In genomic region chr2:72976036-72976435, GRCm38 (mm10) we compare ENCODE assay signal across 18 mouse cellular contexts. TPM values are rescaled to one million over a fixed set of nuclear protein-coding genes. Genes with fewer than 3 reads are reported as not detected.
DNase-seq lines count a peak whose midpoint lies in the region; ATAC-seq and TF ChIP-seq lines count a peak whose summit lies in the region.
"Had no signal": no experiment of that assay in that cellular context is flagged by ENCODE, and none has a peak within 500 bp of the region (broad histone marks: within the 10 kb centered on the region; RNA-seq: fewer than 3 reads in every experiment).

No protein-coding gene starts in this region.

- H3K4me1 ChIP-seq in forebrain, embryonic 12.5 days = peaks cover 23% of the 10 kb centered on the region
- peaks cover 27% of the 10 kb centered on the region for H3K4me1 ChIP-seq in forebrain, embryonic 10.5 days
- H3K4me1 ChIP-seq in kidney, embryonic 16.5 days (ENCODE audit: insufficient read depth, low read length) = peaks cover 16% of the 10 kb centered on the region
- H3K4me1 ChIP-seq in neural tube, embryonic 12.5 days = peaks cover 17% of the 10 kb centered on the region
- H3K4me1 ChIP-seq in liver, postnatal 0 days (ENCODE audit: insufficient read depth) = peaks cover 17% of the 10 kb centered on the region

- no peaks in the 10 kb centered on the region for H3K9me3 ChIP-seq in forebrain, embryonic 12.5 days
- H3K9me3 ChIP-seq in forebrain, embryonic 10.5 days = no peaks in the 10 kb centered on the region
- no peaks in the 10 kb centered on the region for H3K9me3 ChIP-seq in kidney, embryonic 16.5 days (ENCODE audit: low read length)
- H3K9me3 ChIP-seq in neural tube, embryonic 12.5 days = no peaks in the 10 kb centered on the region
- H3K9me3 ChIP-seq in liver, postnatal 0 days (ENCODE audit: low read length) = no peaks in the 10 kb centered on the region
- H3K9me3 ChIP-seq: limb, embryonic 15.5 days had no signal

- H3K27me3 ChIP-seq in forebrain, embryonic 12.5 days = no peaks in the 10 kb centered on the region
- H3K27me3 ChIP-seq in forebrain, embryonic 10.5 days (ENCODE audit: poor library complexity, severe bottlenecking) = no peaks in the 10 kb centered on the region
- no peaks in the 10 kb centered on the region for H3K27me3 ChIP-seq in kidney, embryonic 16.5 days (ENCODE audit: insufficient read depth, low read length)
- no peaks in the 10 kb centered on the region for H3K27me3 ChIP-seq in neural tube, embryonic 12.5 days (replicated peaks)
- H3K27me3 ChIP-seq in liver, postnatal 0 days (ENCODE audit: insufficient read depth, low read length) = no peaks in the 10 kb centered on the region
- H3K27me3 ChIP-seq: limb, embryonic 15.5 days had no signal

- no peak overlapping the region for H3K27ac ChIP-seq in forebrain, embryonic 12.5 days
- no peak overlapping the region for H3K27ac ChIP-seq in forebrain, embryonic 10.5 days
- H3K27ac ChIP-seq in kidney, embryonic 16.5 days (ENCODE audit: low read length) = no peak overlapping the region
- H3K27ac ChIP-seq in neural tube, embryonic 12.5 days = no peak overlapping the region
- no peak overlapping the region for H3K27ac ChIP-seq in liver, postnatal 0 days (ENCODE audit: low read depth)
- H3K27ac ChIP-seq: limb, embryonic 15.5 days had no signal

- ATAC-seq in forebrain, embryonic 12.5 days (ENCODE audit: low FRiP score) = no peak
- no peak for ATAC-seq in kidney, embryonic 16.5 days (ENCODE audit: low FRiP score, low TSS enrichment)
- ATAC-seq in neural tube, embryonic 12.5 days (ENCODE audit: low FRiP score, low read depth) = no peak
- no peak for ATAC-seq in liver, postnatal 0 days

- H3K4me2 ChIP-seq in forebrain, embryonic 12.5 days = peak overlapping the region; percentile 29; the same call in 1 of the 2 replicates
- peak overlapping the region; percentile 21; the same call in 1 of the 2 replicates for H3K4me2 ChIP-seq in kidney, embryonic 16.5 days (replicated peaks; ENCODE audit: low read depth, low read length)
- peak overlapping the region; percentile 30 for H3K4me2 ChIP-seq in neural tube, embryonic 12.5 days (replicated peaks)
- H3K4me2 ChIP-seq in liver, postnatal 0 days (ENCODE audit: low read depth, low read length) = peak overlapping the region; percentile 74

- no peak overlapping the region for H3K9ac ChIP-seq in forebrain, embryonic 12.5 days
- no peak overlapping the region for H3K9ac ChIP-seq in kidney, embryonic 16.5 days (replicated peaks; ENCODE audit: low read length)
- H3K9ac ChIP-seq in neural tube, embryonic 12.5 days = no peak overlapping the region
- no peak overlapping the region for H3K9ac ChIP-seq in liver, postnatal 0 days (replicated peaks)
- H3K9ac ChIP-seq: limb, embryonic 15.5 days had no signal

- no peak for TF ChIP-seq EP300 in liver, postnatal 0 days (IDR thresholded peaks at IDR 0.05; ENCODE audit: low read depth)

- no peak for TF ChIP-seq CTCF in liver, postnatal 0 days (IDR thresholded peaks at IDR 0.05; ENCODE audit: low read depth)

- no peak for DNase-seq in forebrain, embryonic 10.5 days (ENCODE audit: extremely low spot score, low spot score)
- no peak for DNase-seq in kidney, postnatal 4 days
- no peak for DNase-seq in neural tube, embryonic 10.5 days (ENCODE audit: extremely low spot score, low spot score)
- no peak for DNase-seq in liver, postnatal 0 days
- DNase-seq in urinary bladder, postnatal 36 days (ENCODE audit: low spot score in 2 of 2) = no peak
- DNase-seq: adrenal gland, postnatal 10 days; cerebellum, adult 18-20 months; gastrocnemius, postnatal 25 days; layer of hippocampus, adult 9-11 months; right cerebral cortex, postnatal 14 days had no signal

- no peak overlapping the region for H3K4me3 ChIP-seq in forebrain, embryonic 12.5 days (replicated peaks)
- H3K4me3 ChIP-seq in forebrain, embryonic 10.5 days = no peak overlapping the region
- H3K4me3 ChIP-seq in kidney, embryonic 16.5 days (ENCODE audit: low read length) = no peak overlapping the region
- no peak overlapping the region for H3K4me3 ChIP-seq in neural tube, embryonic 12.5 days
- 0 out of 2 replicates have a peak overlapping the region, but pooled peaks have one; percentile 1 for H3K4me3 ChIP-seq in liver, postnatal 0 days (ENCODE audit: low read depth, low read length)
- H3K4me3 ChIP-seq: limb, embryonic 15.5 days had no signal

- peaks cover 3% of the 10 kb centered on the region for H3K36me3 ChIP-seq in forebrain, embryonic 12.5 days (replicated peaks)
- H3K36me3 ChIP-seq in forebrain, embryonic 10.5 days (replicated peaks) = peaks cover 40% of the 10 kb centered on the region
- H3K36me3 ChIP-seq in kidney, embryonic 16.5 days (ENCODE audit: insufficient read depth, low read length) = peaks cover 3% of the 10 kb centered on the region
- peaks cover 3% of the 10 kb centered on the region for H3K36me3 ChIP-seq in neural tube, embryonic 12.5 days
- peaks cover 24% of the 10 kb centered on the region for H3K36me3 ChIP-seq in liver, postnatal 0 days (replicated peaks; ENCODE audit: insufficient read depth, low read length)

RNA-seq across cellular contexts. Expression of gene Sp3, which starts 4.2 kb away (rescaled TPM):
- polyA plus RNA-seq in forebrain, embryonic 12.5 days (2016; fragmentation: Nextera tagmentation; extraction: Ambion mirVana) = 77.9 and 81.8 TPM in 2 replicates
- 46.4 and 47.5 TPM in 2 replicates for polyA plus RNA-seq in forebrain, embryonic 10.5 days (2016; fragmentation: Nextera tagmentation; extraction: Ambion mirVana)
- polyA plus RNA-seq in kidney, embryonic 16.5 days (2015; fragmentation: Nextera tagmentation; extraction: Ambion mirVana) = 44.6 and 47.3 TPM in 2 replicates
- 56.9 and 58.5 TPM in 2 replicates for polyA plus RNA-seq in neural tube, embryonic 12.5 days (2016; fragmentation: Nextera tagmentation; extraction: Ambion mirVana)
- 20.5 and 21.8 TPM in 2 replicates for polyA plus RNA-seq in liver, postnatal 0 days (2015; fragmentation: Nextera tagmentation; extraction: Ambion mirVana)

RNA-seq across cellular contexts. Expression of gene Gm11084, which starts 10.5 kb away (rescaled TPM):
- not detected in 2 replicates for polyA plus RNA-seq in forebrain, embryonic 12.5 days (2016; fragmentation: Nextera tagmentation; extraction: Ambion mirVana)
- not detected in 2 replicates for polyA plus RNA-seq in forebrain, embryonic 10.5 days (2016; fragmentation: Nextera tagmentation; extraction: Ambion mirVana)
- polyA plus RNA-seq in kidney, embryonic 16.5 days (2015; fragmentation: Nextera tagmentation; extraction: Ambion mirVana) = not detected in 2 replicates
- polyA plus RNA-seq in neural tube, embryonic 12.5 days (2016; fragmentation: Nextera tagmentation; extraction: Ambion mirVana) = not detected in 2 replicates
- polyA plus RNA-seq in liver, postnatal 0 days (2015; fragmentation: Nextera tagmentation; extraction: Ambion mirVana) = not detected in 2 replicates
- polyA plus RNA-seq: embryonic facial prominence, embryonic 11.5 days; intestine, embryonic 14.5 days; limb, embryonic 15.5 days; neural tube, embryonic 11.5 days; urinary bladder, adult 2 months had no signal

Comparison
In these comparisons a context has a peak if more than half of its experiments do, and no peak if none do; other contexts are left out.
1. H3K4me2 ChIP-seq: peak in every context shown above with its lines; median percentile 74 in liver, postnatal 0 days; 30 in neural tube, embryonic 12.5 days; 29 in forebrain, embryonic 12.5 days; 21 in kidney, embryonic 16.5 days.